Mouse (Mus musculus) WW6 (cell line): ENCODE results near the gene Auh.

Source experiments
- DNase-seq: peaks from one replicate; pipeline ENCODE4 v3.0.0-alpha.2; 2013; ENCODE audit warnings: low read depth, low spot score

Gene Auh

DNA sequence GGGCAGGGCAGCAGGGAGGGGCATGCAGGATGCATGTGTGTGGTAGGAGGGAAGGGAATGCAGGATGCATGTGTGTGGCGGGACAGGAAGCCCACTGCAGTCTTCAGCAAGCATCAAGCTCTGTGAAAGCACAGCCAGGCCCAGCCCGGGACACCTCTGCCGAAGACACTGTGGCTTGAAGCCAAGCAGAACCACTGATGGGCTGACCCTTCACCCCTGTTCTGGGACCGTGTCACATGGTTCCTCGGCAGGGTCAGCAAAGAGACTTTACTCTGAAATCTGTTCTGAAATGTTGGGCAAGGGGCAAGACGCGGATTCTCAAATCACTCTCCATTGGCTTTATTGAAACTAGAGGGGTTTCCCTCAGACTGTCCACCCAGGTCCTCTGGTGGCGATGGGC is 94.9 kb downstream of the Auh start:
- DNase-seq: no peak

DNA sequence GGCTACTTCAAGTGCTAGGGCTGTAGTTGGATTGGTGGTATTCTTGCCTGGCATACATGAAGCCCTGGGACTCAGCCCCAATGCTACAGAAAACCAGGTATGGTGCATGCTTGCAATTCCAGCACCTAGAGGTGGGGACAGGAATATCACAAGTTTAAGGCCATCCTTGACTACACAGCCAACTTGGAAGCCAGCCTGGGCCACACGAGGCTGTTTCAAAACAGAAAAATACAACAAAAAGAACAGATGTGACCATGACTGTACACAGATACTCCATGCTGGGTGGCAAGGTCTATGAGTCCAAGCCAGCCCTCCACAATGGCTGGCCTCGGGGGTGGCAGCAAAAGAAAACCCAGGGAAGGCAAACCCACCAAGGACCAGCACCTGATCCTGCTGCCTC is 95.7 kb downstream of the Auh start:
- DNase-seq: no peak

DNA sequence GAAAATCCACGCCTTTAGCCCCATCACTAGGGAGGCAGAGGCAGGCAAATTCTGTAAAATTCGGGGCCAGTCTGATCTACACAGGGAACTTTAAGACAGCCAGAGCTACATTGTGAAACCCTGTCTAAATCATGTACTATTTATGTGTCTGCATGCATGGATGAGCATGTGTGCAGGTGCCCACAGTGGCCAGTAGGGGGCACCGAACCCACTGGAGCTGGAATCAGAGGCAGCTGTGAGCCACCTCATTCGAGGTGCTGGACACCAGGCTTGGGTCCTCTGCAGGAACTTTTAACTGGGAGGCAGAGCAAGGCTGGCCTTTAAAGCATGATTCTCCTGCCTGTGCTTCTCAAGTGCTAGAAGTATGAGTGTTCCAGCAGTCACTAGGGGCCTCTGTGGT is 96.3 kb downstream of the Auh start:
- DNase-seq: no peak

DNA sequence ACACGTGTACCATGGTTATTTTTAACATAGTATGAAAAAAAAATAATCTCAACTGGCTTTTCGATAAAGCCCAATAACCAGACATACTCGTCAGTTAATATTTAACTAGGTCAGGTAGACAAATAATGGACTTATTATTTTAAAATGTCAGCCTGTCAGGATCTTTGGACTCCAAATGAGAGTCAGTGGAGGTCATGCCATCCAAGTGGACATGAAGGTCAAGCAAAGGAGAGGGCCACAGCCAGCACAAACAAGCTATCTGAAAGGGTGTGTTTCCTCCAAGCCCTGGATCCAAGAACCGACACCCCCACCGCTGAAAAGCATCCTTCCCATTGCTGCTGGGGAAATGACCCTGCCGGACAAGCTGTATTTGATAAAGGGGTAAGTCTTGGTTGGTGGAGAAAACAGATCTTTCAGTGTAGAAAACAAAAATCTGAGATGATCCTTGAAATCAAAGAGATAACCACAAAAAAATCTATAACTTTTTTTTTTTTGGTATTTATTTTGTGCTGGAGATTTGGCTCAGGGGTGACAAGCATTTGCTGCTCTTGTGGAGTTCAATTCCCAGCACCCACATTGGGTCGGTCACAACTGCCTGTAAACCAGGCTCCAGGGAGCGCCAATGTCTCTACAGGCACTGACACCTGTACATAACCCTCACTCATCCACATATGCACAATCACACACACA is 96.9 kb downstream of the Auh start:
- DNase-seq: no peak

DNA sequence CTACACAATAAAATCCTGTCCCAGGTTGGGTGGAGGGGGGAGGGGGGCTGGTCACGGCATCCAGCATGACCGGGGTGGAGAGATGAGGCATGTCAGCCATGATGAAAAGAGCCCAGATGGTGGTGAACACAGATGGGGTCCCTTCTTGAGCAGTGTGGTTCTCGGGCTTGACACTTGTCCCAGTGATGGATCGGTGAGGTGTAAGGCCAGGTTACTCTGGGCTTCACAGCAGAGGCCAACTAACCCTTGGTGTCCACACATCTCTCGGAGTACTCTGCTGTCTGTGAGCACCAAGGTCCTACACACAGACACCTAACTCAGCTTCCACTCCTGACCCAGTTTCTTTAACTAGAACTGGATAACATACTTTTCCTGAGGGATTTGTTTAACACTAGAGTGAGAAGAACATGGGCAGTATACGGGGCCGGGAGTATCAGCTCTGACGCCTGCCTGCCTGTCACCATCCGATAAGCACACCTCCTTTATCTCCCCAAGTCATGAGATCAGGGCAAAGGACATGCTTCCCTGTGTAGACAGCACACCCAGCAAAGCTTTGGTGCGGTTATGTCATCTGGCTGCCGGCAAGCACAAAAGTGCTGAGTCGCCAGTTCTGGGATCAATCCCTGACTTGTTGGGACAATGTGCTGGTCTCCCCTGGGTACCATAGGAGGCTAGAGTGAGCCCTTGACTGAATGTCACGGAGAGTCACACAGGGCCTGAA is 98.3 kb downstream of the Auh start:
- no peak for DNase-seq

DNA sequence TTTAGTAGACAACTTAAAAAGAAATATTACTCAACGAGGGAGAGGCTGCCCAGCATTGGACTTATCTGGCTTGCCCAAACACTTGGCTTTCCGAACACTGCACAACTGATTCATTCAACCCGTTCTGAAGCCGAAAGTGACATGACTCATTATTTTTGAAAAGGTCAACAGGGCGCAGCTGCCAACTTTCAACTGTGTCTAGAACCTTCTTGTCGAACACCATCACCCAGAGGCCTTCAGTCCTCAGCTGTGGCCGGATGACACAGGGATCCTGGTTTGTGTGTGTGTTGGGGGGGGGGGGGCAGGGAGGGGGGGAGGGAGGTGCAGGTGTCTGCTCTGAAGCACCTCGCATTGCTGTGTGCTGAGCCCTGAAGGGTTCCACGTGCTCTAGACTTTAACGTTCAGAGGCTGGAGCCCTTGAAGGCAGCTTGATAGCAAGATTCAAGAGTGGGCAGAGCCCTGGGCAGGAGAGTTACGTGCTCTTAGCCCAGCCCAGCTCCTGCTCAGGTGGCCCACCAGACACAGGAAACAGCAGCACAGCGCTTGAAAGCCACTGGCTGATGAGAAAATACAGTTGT is 100.4 kb downstream of the Auh start:
- no peak for DNase-seq

DNA sequence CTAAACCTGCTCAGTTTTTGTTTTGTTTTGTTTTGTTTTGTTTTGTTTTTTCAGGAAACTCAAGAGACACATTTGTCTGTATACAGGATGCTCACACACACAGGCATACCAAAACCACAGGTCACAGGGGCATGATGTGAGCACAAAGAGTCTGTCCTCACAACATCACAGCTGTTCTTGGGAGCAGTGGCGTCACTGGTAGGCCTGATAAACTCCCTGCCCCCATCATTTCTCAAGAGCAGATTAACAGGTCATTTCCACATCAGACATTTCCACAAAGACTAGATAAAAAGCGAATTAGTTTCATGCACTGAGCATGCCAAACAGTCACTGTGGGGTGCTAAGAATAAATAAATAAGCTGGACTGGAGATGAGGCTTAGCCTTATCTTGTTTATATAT is 101.3 kb downstream of the Auh start:
- no peak for DNase-seq

DNA sequence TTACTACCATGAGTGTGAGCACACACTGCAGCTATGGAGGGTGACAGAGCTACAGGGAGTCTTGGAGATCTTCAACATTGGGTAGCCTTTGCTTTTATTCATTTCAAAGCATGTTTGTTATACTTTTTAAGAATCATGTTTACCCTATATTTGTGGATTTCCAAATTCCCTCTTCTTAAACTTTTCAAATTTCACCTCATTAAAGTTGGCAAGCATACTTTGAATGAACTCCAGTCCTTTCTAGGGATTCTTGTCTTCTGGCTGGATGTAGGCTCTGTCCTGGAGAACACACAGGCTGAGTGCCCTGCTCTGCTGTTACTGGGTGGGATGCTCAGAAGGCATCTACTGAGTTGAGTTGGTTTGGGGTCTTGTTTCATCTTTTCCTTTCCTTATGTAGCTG is 102.8 kb downstream of the Auh start:
- no peak for DNase-seq

DNA sequence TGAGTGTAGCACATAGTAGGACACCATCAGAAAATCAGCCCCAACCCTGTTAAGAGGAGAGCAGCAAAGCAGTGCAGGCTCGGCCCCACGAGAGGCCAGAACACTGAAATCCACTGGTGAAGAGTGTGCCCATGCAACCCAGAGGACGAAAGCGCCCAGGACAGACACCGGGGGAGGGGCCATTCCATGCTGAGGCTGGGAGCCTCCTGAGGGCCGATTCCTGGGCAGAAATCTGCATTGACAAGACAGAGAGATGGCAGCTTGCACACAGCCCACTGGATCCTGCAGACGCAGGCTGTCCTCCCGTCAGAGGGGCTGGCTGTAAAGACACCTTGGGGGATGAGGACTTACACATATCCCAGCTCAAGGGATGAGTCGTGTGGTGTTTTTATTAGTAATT is 104.7 kb downstream of the Auh start:
- DNase-seq: no peak

DNA sequence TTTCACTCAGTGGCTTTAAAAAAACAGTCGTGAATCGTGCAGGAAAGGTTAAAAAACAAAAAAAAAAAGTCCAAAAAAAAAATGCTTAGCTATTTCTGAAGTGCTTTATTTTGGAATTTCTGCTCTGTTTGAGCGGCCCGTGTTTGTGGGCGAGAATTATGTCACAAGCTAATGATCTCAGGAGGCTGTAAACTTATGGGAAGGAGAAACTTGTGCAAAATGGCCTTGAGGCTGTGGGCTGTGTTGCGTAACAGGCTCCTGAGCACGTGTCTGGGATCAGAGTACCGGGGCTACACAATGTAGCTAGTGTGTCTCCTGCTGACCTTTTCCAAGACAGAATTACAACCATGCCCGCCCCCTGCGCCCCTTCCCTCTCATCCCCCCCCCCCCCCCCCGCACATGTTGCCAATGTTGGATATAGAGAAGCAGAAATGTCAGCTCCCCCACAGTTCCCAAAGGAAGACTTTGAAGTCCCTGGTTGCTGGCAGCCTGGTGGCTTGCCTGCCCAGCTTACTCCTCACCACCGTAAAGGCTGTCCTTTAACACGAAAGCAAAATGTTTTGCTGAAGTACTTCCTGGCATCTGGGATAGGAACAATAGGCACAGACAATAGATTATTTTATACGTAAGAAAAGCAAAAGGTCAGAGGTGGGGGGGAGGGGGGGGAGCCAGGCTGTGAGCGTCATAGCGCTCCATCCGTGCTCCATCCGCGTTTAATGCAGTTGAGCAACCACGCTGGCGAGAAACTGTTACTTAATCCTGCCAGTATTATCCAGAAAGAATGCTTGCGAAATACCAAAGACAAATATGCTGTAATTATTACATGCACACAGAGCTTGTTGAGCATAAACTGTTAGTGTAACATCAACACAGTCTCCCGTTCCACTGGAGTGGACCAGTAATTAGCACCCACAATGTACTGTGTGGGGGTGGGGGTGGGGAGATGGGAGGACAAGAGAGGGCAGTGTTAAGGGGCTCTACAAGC is 107.0 kb downstream of the Auh start:
- DNase-seq: no peak

DNA sequence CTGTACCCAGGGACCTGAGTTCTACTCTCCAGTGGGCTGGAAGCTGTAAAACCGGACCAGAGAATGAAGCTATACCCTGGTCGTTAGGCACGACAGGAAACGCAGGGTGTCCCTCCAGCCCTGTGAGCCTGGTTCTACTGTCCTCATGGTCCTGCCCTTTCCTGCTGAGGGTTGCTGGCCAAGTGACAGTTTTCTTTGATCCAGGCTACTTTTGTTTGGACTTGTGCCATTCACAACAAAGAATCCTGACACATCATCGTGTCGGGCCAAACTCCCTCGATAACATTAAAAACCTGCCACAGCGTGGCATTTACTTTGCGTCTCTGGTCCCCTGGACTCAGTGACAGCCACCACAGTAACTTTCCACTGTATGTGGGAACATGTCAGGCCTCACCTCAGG is 107.9 kb downstream of the Auh start:
- DNase-seq: no peak

DNA sequence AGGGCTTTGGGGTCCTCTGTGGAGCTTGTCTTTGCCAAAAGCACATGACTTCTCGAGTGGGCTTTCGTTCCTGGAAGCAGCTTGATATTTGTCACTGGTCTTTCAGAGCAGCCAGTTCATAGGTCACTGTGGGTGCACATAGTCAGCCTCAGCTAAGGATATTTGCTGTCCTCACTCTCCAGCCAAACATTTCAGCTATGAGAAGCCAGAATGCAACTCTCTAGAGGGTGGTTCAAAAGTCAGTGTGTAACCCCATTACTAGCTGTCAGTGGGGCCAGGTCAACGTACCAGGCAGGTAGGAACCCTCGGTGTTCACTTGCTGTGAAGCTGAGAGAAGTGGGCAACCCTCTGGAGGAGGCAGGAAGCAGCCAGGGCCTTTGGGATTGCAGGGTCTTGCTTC is 109.6 kb downstream of the Auh start:
- no peak for DNase-seq

DNA sequence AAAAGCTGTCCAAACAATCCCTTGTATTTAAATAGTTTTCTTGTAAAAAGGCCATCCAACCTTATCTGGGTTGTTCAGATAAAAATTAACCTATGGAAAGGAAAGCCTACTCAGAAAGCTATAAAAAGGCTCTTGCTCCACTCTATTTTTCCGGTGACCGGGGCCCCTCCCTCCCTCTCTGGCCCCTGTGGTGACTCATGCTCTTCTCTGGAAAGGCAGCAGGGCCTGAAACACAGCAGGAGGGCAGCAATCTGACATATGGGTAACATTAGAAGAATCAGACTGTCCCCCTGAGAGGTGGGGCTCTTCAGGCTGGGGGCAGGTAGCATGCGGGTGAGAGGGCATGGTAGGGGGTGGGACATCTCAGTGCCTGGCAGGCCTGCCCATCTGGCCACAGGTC is 110.7 kb downstream of the Auh start:
- DNase-seq: no peak

DNA sequence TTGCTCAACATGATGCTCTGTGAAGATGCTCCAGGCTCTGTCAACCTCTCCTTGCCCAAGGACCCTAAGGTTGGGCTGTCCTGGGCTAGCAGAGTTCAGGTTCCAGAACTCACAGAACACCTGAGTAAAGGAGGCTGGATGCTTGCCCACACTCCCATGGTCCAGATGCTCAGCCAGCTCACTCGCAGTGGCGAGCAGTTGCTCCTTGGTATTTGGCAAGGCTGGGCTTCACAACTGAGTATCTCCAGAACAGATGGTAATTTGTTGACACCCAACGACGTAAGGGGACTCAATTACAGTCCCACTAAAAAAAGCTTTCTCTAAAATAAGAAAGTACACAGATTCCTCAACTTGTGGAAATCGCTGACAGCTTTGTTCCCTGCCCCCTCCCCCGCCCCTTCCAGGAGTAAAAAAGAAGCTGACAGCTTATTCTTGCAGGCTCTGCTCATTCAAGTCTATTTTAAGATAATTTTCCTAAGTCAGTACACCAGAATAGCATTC is 111.4 kb downstream of the Auh start:
- DNase-seq: no peak

DNA sequence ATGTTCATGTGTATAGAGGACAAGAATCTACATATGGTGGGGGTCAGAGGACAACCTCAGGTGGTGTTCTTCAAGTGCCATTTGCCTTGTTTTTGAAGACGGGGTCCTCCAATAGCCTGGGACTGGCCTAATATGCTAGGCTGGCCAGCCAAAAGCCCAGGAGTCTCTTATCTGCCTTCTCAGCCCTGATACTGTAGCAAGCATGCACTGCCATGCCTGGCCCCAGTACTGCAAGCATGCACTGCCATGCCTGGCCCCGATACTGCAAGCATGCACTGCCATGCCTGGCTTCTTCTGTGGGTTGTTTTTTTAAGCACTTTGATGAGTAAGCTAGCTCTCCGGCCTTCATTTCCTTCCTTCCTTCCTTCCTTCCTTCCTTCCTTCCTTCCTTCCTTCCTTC is 115.7 kb downstream of the Auh start:
- no peak for DNase-seq

DNA sequence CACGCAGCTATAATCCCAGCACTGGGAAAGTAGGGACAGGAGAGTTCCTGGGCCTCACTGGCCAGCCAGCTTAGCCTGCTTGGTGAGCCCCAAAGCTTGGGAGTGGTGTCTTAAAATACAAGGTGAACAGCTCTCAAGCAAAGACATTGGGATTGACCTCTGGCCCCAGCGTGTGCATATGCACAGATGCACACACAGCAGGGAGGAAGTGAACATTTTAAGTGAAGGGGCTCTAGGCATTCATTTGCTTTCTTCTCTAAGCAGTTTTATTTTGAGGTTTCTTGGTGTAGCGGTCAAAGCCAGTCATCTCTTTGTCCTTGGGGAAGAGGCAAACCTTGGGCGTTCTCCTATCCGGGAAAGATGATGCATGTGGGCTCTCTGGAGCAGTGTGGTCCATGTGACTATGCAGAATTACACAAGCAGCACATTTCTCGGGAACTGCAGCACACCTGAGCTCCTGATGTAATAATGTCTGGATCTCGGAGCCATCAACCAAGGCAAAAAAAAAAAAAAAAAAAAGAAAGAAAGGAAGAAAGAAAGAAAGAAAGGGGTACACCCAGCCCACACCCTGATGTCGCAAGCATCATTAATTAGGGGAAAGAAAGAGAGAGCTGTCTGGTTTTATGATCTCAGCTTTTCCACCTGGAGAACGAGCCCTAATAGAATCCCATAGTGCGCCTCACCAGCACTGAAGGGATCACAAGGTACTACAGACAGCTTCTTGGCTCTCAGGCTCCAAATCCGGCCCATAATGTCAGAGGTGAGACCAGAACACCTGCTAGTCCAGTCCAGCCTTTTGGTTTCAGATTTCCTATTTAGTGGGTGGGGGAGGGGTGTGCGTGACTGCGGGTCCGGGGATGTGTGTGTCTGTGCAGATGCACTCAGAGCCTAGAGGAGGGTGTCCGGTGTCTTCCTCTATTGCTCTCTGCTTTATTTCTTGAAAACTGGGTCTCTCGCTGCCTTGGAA is 116.6 kb downstream of the Auh start:
- DNase-seq: no peak

DNA sequence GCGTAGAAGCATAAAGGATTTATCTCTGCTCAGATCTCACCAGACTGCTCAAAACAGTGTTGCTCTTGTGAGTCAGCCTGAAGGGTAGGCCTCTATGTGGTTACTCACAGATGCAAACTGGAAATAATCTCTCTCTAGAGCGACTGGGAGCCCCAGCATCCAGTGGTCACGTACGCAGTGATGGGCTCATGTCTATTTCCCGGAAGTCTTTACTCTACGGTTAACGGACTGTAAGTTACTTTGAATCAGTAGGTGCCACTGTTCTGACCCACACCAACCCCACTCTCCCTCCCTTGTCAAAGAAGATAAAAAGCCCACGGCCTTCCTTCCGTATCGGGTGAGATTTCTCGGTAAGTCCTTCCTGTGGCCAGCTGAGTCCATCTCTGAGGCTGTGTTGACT is 121.8 kb downstream of the Auh start:
- DNase-seq: no peak

DNA sequence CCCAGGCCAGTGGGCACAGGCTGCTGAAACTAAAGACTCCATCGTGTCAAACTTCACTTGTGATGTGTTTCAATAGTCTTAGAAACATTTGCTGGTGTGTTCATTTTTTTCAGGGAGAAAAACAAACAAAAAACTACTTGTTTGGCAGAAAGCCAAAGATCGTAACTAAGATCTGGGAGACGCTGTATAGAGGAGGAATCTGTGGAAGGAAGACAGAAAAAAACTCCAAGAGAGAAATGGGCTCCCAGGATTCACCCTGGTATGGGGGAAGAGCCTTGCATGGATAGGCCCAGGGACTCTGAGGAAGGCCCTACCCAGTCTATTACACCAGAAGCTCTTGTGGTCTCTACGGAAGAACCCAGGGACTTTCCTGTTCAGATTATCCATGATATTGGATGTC is 123.5 kb downstream of the Auh start:
- DNase-seq: no peak

DNA sequence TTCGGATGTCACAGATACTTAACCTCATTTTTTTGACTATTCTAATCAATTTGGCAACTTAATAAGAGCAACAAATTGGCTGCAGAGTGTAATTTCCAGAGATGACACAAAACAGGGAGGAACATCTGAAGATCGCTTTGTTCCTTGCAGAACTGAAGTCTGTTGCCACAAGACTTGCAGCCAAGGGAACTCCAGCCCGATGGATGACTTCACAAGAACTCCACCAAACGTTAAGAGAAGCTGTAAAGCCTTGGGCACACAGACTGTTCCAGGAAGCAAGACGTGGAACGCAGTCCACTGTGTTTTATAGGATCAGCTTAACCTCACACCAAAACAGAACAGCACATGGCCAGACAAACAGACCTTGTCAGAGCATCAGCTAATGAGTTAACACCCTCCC is 123.9 kb downstream of the Auh start:
- DNase-seq: no peak

DNA sequence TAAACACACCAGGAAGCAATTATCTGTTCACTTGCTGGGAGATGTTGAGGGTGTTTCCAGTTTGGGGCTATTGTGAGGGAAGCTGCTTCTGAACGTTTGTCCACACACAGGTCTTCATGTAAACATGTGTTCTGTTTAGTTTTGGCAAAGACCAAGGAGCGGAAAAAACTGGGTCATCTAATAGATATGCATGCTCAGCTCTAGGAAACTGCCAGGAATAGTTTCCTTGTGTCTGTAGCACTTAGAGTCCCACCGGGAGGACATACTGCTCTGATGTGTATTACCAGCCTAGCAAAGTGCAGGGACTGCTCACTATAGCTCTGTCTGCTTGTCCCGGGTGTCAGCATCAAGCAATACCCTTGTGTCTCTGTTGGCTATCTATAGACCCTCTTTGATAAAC is 127.0 kb downstream of the Auh start:
- DNase-seq: no peak
